Mouse (Mus musculus): ENCODE measurements at regions not wholly inside any gene's neighbourhood (a gene's known extent, or its start where the extent isn't known, plus 50 kb on each side); places are given as distances from the start of the nearest gene placed in this dataset.
A peak's percentile ranks its signal among the peaks of the same experiment; 100 is the strongest.

DNA sequence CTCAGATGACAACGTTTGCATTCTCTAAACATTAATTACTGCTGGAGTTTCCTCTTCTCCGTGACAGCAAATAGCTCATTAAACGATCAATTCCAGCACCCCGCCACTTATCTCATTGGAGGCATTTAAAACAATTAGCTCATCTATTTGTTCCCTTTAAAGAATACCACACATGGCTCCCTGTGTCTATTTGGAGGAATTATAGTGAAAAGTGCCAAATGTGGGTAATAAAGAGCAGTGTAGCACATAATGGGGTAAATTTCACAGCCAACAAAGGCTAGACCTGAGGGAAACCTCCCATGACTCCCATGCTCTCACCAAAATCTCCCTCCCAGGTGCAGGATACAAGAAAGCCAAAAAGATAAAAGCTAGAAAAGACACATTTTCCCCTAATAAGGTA lies 456.9 kb upstream of the Gcfc2 start:
- peak; percentile 18 to 19 for DNase-seq (ENCODE audit: low spot score in 2 of 2)
- no peak for TF ChIP-seq CTCF (conservative IDR thresholded peaks at IDR 0.05)
- Histone ChIP-seq H3K4me3 (no peak overlapping the region), H3K27ac (peak overlapping the region; percentile 72)

DNA sequence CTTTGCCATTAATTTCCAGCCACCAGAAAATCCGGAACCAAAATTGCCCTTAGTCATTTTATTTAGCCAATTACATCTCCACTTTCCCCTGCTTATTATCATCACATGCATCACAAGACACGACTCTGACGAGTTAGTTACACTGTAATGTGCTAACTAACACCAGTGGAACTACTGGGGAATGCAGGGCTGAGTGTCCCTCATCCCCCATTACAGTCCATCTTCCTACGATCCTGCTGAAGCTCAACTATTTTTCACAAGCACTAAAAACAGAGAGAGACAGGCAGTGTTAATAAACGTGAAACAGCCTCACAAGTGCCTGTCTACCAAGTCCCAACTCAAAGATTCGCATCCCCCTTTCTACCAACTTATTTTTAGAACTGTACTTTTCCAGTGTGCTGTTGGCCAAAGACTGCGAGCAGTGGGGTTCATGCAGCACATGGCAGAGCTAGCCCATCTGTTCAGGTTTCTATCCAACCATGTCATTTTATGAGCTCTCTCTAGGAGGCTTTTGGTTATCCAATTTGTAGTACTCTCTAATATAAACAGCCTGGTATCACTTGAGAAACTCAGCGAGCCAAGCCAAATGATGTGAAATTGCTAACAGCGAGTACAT lies 452.0 kb upstream of the Gcfc2 start:
- Histone ChIP-seq H3K27ac (peak overlapping the region; percentile 77), H3K4me3 (no peak overlapping the region)
- peak; percentile 67 to 72 for DNase-seq (ENCODE audit: low spot score in 2 of 2)
- TF ChIP-seq CTCF (conservative IDR thresholded peaks at IDR 0.05) = peak; percentile 36

DNA sequence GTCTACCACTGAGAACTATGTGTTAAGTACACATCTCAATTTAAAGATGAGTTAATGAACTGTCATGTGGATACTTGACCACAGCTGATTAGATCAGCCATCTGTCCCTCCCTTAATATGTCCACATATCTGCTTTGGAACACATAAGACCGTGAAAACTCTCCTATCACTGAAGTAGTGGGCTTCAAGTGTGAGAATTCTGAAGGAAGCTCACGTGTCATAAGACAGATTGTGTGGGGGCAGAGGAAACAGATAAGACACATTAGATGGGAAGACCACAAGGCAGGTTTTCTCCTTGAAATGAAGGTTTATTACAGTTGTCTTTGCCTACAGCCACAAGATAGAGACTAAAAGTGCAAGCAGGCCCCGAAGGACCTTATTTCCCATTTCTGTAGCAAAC lies 451.0 kb upstream of the Gcfc2 start:
- Histone ChIP-seq H3K27ac (peak overlapping the region; percentile 77), H3K4me3 (no peak overlapping the region)
- no peak for TF ChIP-seq CTCF (conservative IDR thresholded peaks at IDR 0.05)
- DNase-seq (ENCODE audit: low spot score in 2 of 2) = no peak

DNA sequence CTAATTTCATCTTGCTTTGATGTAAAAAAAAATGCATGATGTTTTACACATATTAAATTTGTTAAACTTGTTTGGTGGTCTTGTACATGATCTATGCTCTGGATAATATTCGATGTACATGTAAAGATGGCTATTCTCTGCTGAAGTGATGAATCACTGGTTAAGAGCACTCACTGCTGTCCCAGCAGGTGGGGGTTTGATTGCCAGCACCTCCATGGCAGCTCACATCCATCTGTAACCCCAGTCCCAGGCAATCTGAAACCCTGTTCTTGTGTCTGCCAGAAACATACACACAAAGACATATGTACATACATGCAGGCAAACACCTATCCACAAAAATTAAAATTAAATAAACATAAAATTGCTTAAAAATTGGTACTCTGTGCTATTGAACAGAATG lies 448.7 kb upstream of the Gcfc2 start:
- Histone ChIP-seq H3K27ac (no peak overlapping the region), H3K4me3 (no peak overlapping the region)
- TF ChIP-seq CTCF (conservative IDR thresholded peaks at IDR 0.05) = no peak
- no peak for DNase-seq (ENCODE audit: low spot score in 2 of 2)

DNA sequence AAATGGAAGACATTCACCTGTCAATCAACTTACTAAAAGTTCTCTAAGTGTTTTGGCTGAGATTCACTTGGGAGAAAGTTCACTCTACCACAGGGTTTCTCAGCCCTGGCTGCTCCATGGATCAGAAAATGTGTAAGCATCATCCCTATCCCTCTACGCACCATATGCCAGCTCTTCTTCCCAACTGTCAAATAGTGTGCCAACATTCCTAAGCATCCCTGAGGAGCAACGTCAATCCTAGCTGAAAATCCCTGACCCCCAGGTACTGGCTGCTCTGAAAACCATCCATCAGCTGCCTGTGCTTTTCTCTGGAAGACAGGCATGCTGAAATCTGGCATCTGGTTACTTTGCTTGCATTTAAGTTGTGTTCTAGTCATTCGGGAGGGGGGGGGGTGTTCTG lies 436.5 kb upstream of the Gcfc2 start:
- no peak overlapping the region for H3K4me3 ChIP-seq
- DNase-seq (ENCODE audit: low spot score in 2 of 2) = peak in 1 of 2 experiments; percentile 22
- no peak for TF ChIP-seq CTCF (conservative IDR thresholded peaks at IDR 0.05)
- H3K27ac ChIP-seq = no peak overlapping the region

DNA sequence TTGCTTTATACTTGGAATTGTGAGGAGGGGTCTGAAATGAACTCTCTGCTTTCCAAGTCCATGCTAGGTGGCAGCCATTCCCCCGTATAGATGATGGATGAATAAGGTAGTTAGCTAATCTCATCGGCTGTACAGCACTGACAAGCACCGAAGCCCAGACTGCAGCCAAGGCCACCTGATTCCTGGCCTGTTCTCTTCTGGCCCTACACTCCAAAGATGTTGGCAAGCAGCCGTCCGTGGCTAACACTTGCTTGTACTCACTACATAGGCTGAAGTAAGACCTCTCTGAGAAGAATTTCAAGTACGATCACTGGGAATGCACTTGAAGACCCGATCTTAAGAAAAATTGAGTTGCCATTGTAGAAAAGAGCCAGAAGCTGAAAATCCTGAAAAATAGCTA lies 427.2 kb upstream of the Gcfc2 start:
- Histone ChIP-seq H3K27ac (no peak overlapping the region), H3K4me3 (no peak overlapping the region)
- no peak for DNase-seq (ENCODE audit: low spot score in 2 of 2)
- no peak for TF ChIP-seq CTCF (conservative IDR thresholded peaks at IDR 0.05)

DNA sequence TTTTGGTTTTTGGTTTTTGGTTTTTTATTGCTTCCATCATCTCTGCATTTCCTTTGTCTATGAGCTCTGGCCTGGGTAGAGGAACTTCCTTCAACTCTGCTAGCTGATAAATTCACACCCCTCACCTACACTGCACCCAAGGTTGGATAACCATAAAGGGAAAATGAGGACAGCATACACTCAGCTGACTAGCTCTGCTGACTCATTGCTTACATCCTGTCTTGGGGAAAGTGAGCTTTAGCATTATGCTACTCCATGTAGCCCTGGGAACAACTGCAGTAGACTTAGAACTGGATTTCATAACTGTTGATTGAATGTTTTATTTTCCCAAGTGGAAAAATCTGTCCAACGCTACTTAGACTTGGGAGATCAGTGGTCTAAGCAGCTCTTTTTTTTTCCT lies 406.3 kb upstream of the Gcfc2 start:
- Histone ChIP-seq H3K4me3 (no peak overlapping the region), H3K27ac (no peak overlapping the region)
- DNase-seq (ENCODE audit: low spot score in 2 of 2) = no peak
- TF ChIP-seq CTCF (conservative IDR thresholded peaks at IDR 0.05) = no peak

DNA sequence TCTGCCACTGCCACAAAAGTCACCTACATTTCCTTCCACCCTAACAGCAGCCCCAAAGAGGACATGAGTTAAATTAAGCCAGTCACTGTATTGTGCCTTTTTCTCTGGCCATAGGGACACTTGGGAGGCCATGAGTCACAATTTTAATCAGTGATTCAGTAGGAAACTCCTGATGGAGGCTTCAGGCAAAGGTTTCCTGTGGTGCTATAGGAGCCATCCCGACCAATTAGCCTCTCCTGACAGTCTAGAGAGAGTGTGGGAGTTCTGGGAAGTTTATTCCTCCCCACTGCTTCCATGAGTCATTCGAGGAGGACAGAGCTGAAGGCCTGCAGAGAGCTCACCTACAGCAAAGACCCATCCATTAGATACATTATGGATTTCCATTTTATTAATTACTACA lies 361.2 kb upstream of the Gcfc2 start:
- no peak for DNase-seq (ENCODE audit: low spot score in 2 of 2)

DNA sequence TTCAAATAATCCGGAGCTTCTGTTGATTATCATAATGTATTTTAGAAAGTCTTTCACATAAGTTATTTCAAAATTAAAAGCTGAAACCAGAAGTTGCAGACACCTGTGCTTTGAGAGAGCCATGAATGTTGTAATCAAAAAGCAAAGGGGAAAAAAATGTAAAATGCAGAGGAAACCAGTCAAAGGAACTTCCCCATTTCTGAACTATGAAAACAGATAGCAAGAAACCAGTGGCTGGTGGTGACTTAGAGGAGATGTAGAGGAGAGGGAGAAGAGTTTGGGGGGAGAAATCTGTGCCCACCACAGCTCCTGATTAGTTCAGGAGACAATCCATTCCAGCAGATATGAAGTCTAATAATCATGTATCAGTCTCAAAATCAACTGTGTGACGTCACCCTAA lies 360.3 kb upstream of the Gcfc2 start:
- TF ChIP-seq CTCF (conservative IDR thresholded peaks at IDR 0.05) = no peak
- no peak for DNase-seq (ENCODE audit: low spot score in 2 of 2)
- no peak overlapping the region for H3K27ac ChIP-seq
- H3K4me3 ChIP-seq = no peak overlapping the region

More for the DNA sequence above, 361.2 kb upstream of the Gcfc2 start:
- Histone ChIP-seq H3K27ac (no peak overlapping the region), H3K4me3 (no peak overlapping the region)
- TF ChIP-seq CTCF (conservative IDR thresholded peaks at IDR 0.05) = no peak

DNA sequence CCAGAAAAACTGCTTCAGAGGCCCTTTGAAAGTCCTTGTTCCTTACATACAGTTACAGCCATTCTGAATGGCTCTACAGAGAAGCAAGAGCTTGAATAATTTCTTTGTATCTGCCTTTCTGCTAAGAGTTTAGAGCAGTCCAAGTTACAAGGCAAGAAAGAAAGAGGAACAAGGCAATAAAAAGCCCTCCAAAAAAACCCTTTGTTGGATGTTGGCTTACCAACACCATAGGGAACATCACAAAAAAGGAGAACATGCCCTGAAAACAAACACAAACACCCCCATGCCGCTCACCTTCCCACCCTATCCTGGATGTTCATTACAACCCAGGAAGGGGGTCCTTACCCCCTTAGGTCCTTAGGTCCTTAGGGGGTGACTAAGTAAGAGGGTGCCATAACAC lies 359.2 kb upstream of the Gcfc2 start:
- H3K4me3 ChIP-seq = no peak overlapping the region
- DNase-seq (ENCODE audit: low spot score in 2 of 2) = no peak
- H3K27ac ChIP-seq = no peak overlapping the region
- no peak for TF ChIP-seq CTCF (conservative IDR thresholded peaks at IDR 0.05)

DNA sequence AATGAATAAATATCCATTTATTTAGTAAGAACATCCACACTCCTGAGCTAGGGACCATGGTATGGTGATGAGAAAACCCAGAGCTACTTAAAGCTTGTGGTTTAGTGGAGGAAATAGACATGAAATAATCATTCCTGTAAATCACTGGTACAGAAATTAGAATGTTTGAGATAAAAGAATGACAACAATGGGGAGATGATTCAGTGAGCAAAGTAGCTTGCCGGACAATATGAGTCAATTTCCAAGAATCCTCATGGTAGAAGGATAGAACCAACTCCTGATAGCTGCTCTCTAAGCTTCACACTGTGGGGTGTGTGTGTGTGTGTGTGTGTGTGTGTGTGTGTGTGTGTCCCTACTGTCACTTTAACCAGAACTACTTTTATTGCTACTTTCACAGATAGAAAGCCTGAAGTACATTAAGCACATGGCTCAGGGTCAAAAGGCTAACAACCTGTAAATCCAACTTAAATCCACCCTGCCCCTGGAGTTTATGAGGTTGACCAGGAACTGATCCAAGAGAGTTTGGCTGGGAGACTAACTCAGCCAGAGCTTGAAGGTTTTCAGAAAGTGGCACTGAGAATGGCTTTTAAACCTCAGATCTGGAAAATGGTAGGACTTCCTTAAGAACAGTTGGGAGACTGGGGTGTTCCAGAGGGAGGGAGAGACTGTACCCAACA lies 336.9 kb upstream of the Gcfc2 start:
- Histone ChIP-seq H3K4me3 (no peak overlapping the region), H3K27ac (no peak overlapping the region)
- no peak for DNase-seq (ENCODE audit: low spot score in 2 of 2)
- TF ChIP-seq CTCF (conservative IDR thresholded peaks at IDR 0.05) = no peak

DNA sequence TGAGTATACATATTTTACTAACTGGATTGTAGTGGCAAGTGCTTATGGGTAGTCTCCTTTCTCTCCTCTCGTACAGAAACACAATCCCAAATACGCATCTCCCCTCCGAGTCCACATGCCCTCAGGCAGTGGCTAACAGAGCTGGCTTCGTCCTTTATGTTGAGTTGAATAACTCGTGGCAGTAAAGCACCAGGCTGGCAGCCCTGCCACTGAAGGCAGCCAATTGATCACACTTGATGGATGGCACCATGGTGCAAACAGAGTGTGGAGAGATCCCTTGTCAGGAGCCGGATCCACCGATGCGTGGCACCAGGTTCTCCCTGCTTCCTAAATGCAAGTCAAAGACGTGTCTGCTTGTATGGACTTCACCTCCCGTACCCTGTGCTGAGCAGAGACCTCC lies 333.7 kb upstream of the Gcfc2 start:
- TF ChIP-seq CTCF (conservative IDR thresholded peaks at IDR 0.05) = no peak
- Histone ChIP-seq H3K4me3 (no peak overlapping the region), H3K27ac (peak overlapping the region; percentile 11; the same call in 1 of the 2 replicates)
- DNase-seq (ENCODE audit: low spot score in 2 of 2) = no peak

DNA sequence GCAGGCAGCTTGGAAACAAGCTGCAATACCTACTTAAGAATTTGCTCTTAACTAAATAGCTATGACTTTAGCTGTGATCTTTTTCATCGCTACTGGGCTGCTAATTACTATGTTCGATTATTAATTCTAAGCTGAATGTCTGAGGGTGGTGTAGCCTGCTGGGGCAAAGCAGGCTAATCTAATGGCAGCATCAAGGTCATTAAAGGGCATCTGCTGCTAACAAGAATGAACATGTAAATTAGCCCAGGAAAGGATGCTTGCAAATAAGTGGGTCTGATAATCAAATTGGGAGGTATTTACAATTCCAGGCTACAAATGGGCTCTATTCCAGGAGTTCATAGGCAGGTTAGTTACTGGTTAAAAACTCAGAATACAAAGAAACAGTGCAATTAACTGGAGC lies 327.5 kb upstream of the Gcfc2 start:
- no peak for TF ChIP-seq CTCF (conservative IDR thresholded peaks at IDR 0.05)
- H3K27ac ChIP-seq = no peak overlapping the region

DNA sequence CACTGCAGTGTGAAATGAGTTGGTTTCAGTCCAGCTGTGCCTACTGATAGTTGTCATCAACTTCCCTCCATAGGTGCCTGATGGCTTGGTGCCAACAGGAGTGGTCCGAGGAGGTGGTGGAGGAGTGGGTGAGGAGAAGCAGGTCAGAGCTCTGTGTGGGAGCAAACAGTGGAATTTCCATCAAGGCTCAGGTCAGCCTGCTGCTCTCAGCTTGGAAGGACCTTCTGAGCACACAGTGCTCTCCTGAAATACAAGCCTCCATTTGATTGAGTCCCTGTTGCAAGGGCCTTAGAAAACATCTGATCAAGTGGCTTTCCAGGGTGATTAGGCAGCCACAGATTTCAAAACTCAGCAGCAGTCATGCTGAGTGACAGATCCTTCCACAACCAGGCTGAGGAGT lies 314.8 kb upstream of the Gcfc2 start:
- Histone ChIP-seq H3K4me3 (no peak overlapping the region), H3K27ac (no peak overlapping the region)
- no peak for DNase-seq (ENCODE audit: low spot score in 2 of 2)
- TF ChIP-seq CTCF (conservative IDR thresholded peaks at IDR 0.05) = no peak

More for the DNA sequence above, 327.5 kb upstream of the Gcfc2 start:
- H3K4me3 ChIP-seq = no peak overlapping the region
- DNase-seq (ENCODE audit: low spot score in 2 of 2) = no peak

Data from layer of hippocampus, adult 2 months (tissue).